Comparison of ENCODE assay signal across 9 mouse cellular contexts in genomic region chr7:145047771-145048480, GRCm38 (mm10).
A peak's percentile ranks its signal among the peaks of the same experiment; 100 is the strongest.
DNase-seq lines count a peak whose midpoint lies in the region; ATAC-seq and TF ChIP-seq lines count a peak whose summit lies in the region.
"Had no signal": no experiment of that assay in that cellular context is flagged by ENCODE, and none has a peak within 500 bp of the region (broad histone marks: within the 10 kb centered on the region; RNA-seq: fewer than 3 reads in every experiment).

No protein-coding gene starts in this region.

- peak overlapping the region; percentile 1; the same call in 1 of the 2 replicates for H3K9ac ChIP-seq in heart, adult 2 months (ENCODE audit: low read depth, low read length)
- H3K9ac ChIP-seq in liver, postnatal 0 days (replicated peaks): no peak overlapping the region
- H3K9ac ChIP-seq in midbrain, embryonic 16.5 days (ENCODE audit: low read depth, low read length): no peak overlapping the region

- no peak overlapping the region for H3K4me3 ChIP-seq in heart, adult 2 months
- no peak overlapping the region for H3K4me3 ChIP-seq in brown adipose tissue, adult 24 weeks (ENCODE audit: insufficient read depth, low read depth, low read length)
- no peak overlapping the region for H3K4me3 ChIP-seq in liver, postnatal 0 days (ENCODE audit: low read depth, low read length)
- H3K4me3 ChIP-seq in midbrain, embryonic 16.5 days (ENCODE audit: low read depth, low read length): no peak overlapping the region

- 47% methylated on average over 7 of the region's 7 CpGs for WGBS in heart, adult 2 months
- WGBS in liver, postnatal 0 days (ENCODE audit: insufficient replicate concordance): 47% methylated on average over 7 of the region's 7 CpGs
- 77% methylated on average over 7 of the region's 7 CpGs for WGBS in midbrain, embryonic 16.5 days

- DNase-seq in heart, adult 2 months: peak in 1 of 2 experiments; percentile 46
- DNase-seq in heart, postnatal 25 days (ENCODE audit: low spot score): no peak
- DNase-seq in heart, postnatal 14 days: peak; percentile 13 to 33
- DNase-seq in liver, postnatal 0 days: peak; percentile 31
- DNase-seq in left cerebral cortex, postnatal 4 days: no peak
- no peak for DNase-seq in lung, postnatal 14 days

- TF ChIP-seq EP300 in heart, adult 2 months (IDR thresholded peaks at IDR 0.05; ENCODE audit: insufficient read depth, low read depth, low read length): no peak
- TF ChIP-seq EP300 in liver, postnatal 0 days (IDR thresholded peaks at IDR 0.05; ENCODE audit: low read depth): 0 out of 2 replicates have a peak, but pooled peaks have one; percentile 38

- peak overlapping the region; percentile 26 for H3K27ac ChIP-seq in heart, adult 2 months
- peak overlapping the region; percentile 64 for H3K27ac ChIP-seq in brown adipose tissue, adult 24 weeks (replicated peaks; ENCODE audit: low read depth, low read length)
- no peak overlapping the region for H3K27ac ChIP-seq in liver, postnatal 0 days (ENCODE audit: low read depth)
- H3K27ac ChIP-seq in midbrain, embryonic 16.5 days (ENCODE audit: low read length): no peak overlapping the region

- H3K4me1 ChIP-seq in heart, adult 2 months (ENCODE audit: control insufficient read depth, insufficient read depth, low read length): peaks cover 10% of the 10 kb centered on the region
- H3K4me1 ChIP-seq in brown adipose tissue, adult 24 weeks (ENCODE audit: control insufficient read depth, insufficient read depth, insufficient read length, low read length): peaks cover 14% of the 10 kb centered on the region
- peaks cover 37% of the 10 kb centered on the region for H3K4me1 ChIP-seq in liver, postnatal 0 days (ENCODE audit: insufficient read depth)
- H3K4me1 ChIP-seq in midbrain, embryonic 16.5 days (ENCODE audit: control insufficient read depth, insufficient read depth, low read length): no peaks in the 10 kb centered on the region

- peak overlapping the region; percentile 10; the same call in 1 of the 2 replicates for H3K4me2 ChIP-seq in liver, postnatal 0 days (ENCODE audit: low read depth, low read length)
- H3K4me2 ChIP-seq in midbrain, embryonic 16.5 days (ENCODE audit: low read length): no peak overlapping the region

- no peak for TF ChIP-seq POLR2A in heart, adult 2 months (IDR thresholded peaks at IDR 0.05; ENCODE audit: insufficient read depth, low read depth, low read length)

- ATAC-seq in liver, postnatal 0 days: no peak
- no peak for ATAC-seq in midbrain, embryonic 16.5 days
- ATAC-seq: CD4-positive, CD25-positive, alpha-beta regulatory T cell, adult 4 months had no signal

- H3K36me3 ChIP-seq in heart, adult 2 months (ENCODE audit: control insufficient read depth, insufficient read depth, low read length): no peaks in the 10 kb centered on the region
- H3K36me3 ChIP-seq in liver, postnatal 0 days (replicated peaks; ENCODE audit: insufficient read depth, low read length): no peaks in the 10 kb centered on the region
- no peaks in the 10 kb centered on the region for H3K36me3 ChIP-seq in midbrain, embryonic 16.5 days (ENCODE audit: control insufficient read depth, insufficient read depth, low read length)

- TF ChIP-seq CTCF in heart, adult 2 months (IDR thresholded peaks at IDR 0.05): no peak
- no peak for TF ChIP-seq CTCF in liver, postnatal 0 days (IDR thresholded peaks at IDR 0.05; ENCODE audit: low read depth)

- H3K79me2 ChIP-seq in heart, adult 2 months (replicated peaks; ENCODE audit: control insufficient read depth, insufficient read depth, low read length): no peaks in the 10 kb centered on the region

- no peaks in the 10 kb centered on the region for H3K27me3 ChIP-seq in heart, adult 2 months (ENCODE audit: control insufficient read depth, insufficient read depth, low read length)
- H3K27me3 ChIP-seq in liver, postnatal 0 days (ENCODE audit: insufficient read depth, low read length): no peaks in the 10 kb centered on the region
- no peaks in the 10 kb centered on the region for H3K27me3 ChIP-seq in midbrain, embryonic 16.5 days (ENCODE audit: control insufficient read depth, insufficient read depth, low read depth, low read length)

- intact Hi-C loops in heart, adult 2 months (cut with DNase I): no loop called here
- intact Hi-C loops in heart, postnatal 25 days (cut with DNase I): no loop called here
- intact Hi-C loops in heart, postnatal 14 days (cut with DNase I): loop anchor here (5.0 kb wide), 1 partner anchor 64 kb away; no protein-coding TSS in a partner anchor
- intact Hi-C loops in left cerebral cortex, postnatal 4 days (cut with DNase I): no loop called here

- no peaks in the 10 kb centered on the region for H3K9me3 ChIP-seq in liver, postnatal 0 days (ENCODE audit: low read length)
- no peaks in the 10 kb centered on the region for H3K9me3 ChIP-seq in midbrain, embryonic 16.5 days (replicated peaks; ENCODE audit: control insufficient read depth, low read length, poor library complexity, severe bottlenecking)

Comparison
In these comparisons a context has a peak if more than half of its experiments do, and no peak if none do; other contexts are left out.
1. DNase-seq: peak in heart, postnatal 14 days (2 of 2) and liver, postnatal 0 days (single experiment); none in heart, postnatal 25 days (single experiment), left cerebral cortex, postnatal 4 days (single experiment) and lung, postnatal 14 days (single experiment).
2. H3K27ac ChIP-seq: peak in heart, adult 2 months (single experiment) and brown adipose tissue, adult 24 weeks (single experiment); none in liver, postnatal 0 days (single experiment) and midbrain, embryonic 16.5 days (single experiment).